Mouse (Mus musculus) 3T3-L1 (cell line): ENCODE measurements at regions not wholly inside any gene's neighbourhood (a gene's known extent, or its start where the extent isn't known, plus 50 kb on each side); places are given as distances from the start of the nearest gene placed in this dataset.

Experiments used
- DNase-seq: peaks from one replicate; pipeline ENCODE4 v3.0.0-alpha.2; 2015; ENCODE audit warnings: low read depth, low spot score

- no peak for DNase-seq
Observed at GRCm38 (mm10) chr7:71214500-71215055, 136.7 kb downstream of the Gm10295 start.

DNA sequence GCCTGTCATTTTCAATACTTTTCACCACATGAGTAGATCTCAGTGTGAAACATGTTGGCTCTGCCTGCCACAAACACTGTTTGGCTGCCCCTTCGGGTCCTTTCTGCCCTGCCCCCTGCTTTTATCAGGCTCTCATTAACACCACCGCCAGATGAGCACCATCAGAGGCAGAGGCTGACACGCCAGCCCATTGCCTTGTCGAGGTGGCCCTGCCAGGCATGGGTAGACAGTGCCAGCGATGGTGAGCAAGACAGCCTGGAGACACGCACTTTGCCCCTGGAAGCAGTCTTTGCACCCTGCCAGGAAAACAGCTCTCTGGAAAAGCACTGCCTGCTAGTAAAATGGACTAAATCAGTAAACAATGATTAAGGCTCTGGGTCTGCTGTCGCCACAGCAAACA, 158.2 kb downstream of the Gm10295 start:
- no peak for DNase-seq

GRCm38 (mm10) chr7:71190161-71190711, 161.0 kb downstream of the Gm10295 start:
- no peak for DNase-seq

DNA sequence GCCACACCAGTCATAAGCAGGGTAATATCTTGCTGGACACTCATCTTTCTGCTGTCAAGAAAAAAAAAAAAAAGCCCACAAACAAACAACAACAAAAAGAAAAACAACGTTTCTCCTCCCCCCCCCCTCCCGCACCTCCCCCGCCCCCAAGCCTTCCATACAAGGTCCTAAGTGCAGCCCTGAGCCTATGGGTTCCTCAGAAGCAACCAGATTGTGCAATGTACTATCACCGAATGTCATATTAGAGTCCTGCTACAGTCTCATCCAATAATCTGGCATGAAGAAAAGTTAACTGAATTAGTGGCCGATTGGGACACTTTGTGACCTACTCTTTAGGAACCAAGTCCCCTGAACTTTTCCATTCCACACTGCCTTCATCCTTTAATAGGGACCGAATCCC, 161.5 kb downstream of the Gm10295 start:
- no peak for DNase-seq

DNA sequence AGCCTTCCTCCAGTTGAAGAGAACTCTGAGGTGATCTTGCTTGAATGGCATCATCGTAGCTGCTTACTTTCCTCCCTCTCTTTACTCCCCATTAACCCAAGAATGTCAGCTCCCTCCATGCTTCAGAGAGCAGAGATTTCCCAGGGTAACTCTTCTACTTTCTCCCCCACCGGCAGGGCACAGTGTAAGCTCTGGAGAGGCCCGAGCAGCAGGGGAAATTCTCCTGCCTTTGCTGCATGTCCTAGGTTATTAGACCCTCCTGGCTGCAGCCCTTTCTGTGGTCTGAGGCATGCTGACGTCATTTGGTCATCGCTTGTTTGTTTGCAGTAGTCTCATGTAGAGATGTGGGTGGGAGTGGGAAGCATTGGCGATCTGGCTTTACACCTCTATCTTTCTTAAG, 163.2 kb downstream of the Gm10295 start:
- DNase-seq: no peak

- DNase-seq: no peak
Observed at GRCm38 (mm10) chr7:71174871-71175270, 176.4 kb downstream of the Gm10295 start.

- DNase-seq: no peak
Observed at GRCm38 (mm10) chr7:71139068-71139467, 212.2 kb downstream of the Gm10295 start.

DNA sequence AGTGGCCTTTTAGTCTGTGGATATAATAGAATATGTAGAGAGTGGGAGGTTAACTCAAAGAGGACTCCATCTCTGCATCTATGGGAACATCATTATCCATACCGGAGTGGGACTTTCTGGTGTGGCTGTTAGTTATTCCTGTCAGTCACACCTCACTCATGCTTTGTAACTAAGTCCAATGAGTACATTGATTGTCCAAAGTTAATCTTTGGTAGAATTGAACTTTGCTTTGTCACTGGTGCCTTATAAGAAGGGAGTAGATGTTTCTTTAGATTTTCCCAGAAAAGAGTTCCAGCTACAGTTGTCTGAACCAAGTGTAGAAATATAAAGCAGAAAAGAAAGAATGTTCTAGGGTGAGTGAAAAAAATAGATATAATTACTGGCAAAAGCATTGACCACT, 221.3 kb downstream of the Gm10295 start:
- DNase-seq: no peak

DNA sequence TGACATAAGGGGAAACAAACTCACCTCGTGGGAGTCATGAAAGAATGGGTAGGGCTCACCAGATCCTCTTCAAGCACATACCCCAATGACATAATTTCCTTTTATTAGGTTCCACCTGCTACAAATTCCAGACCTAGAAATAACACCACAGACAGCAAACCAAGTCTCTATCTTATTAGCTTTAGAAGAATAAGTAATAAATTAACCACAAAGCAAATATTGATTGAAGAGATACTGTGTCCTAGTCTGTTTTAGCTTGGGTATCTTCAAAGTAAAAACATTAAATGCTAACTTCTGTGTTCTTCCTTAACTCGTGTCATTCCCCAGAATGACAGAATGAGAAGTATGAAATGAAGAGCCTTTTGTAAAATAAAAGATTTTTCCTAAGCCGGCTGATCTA, 222.4 kb downstream of the Gm10295 start:
- no peak for DNase-seq

- no peak for DNase-seq
Observed at GRCm38 (mm10) chr7:71121453-71121852, 229.8 kb downstream of the Gm10295 start.

GRCm38 (mm10) chr7:71120975-71121374, 230.3 kb downstream of the Gm10295 start:
- no peak for DNase-seq

DNA sequence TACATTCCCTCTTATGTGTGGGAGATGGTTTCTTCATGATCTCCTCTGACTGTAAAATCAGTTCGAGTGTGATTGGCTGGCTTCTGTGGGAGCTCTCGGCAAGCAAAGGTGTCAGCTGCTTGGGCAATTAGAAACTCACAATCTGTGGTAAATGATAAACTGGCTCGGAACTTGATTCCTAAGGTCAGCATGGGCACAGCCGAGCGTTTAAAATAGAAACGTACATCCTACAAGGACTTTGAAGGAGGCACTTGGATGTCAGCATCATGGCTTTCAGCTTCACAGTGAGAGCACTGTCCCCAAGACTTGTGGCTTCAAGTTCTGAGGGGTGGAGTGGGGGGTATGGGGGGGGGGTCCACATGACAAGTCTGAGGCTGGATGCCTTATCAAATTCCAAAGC, 231.3 kb downstream of the Gm10295 start:
- no peak for DNase-seq

DNA sequence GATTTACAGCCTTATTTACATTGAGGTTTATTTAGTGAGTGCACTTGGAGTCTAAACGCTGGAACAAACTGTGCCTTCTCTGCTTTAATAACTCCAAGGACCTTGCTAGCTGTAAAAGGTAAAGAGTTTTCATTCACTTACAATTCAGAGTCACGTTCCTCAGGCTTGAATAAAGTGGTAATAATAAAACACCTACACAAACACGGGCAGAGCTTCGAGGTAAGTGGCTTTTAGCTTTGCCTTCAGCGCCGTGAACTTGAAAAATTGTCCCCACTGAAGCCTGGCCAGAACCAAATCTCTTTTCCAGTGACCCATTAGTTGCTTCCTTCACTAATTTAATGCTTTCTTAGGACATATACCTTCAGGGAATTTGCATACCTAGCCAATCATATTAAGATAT, 244.2 kb downstream of the Gm10295 start:
- no peak for DNase-seq

DNA sequence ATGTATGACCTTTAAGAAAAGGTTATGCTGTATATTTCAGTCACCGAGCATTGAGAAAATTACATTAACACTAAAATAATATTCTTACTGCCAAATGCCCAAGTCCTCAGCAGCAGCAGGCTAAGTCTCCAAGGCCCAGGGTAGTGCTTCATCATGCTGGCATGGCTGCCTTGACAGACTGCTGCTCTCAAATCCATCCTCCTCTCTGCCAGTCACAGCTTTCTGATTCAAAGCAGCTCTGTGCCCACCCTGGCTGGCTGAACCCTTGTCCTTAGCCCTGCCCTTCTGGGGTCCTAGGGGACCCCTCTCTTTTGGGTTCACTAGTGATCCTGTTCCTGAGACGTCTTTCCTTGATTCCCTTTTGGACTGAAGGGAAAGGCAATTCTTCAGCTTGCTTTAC, 251.0 kb downstream of the Gm10295 start:
- no peak for DNase-seq

GRCm38 (mm10) chr7:71098276-71098675, 253.0 kb downstream of the Gm10295 start:
- no peak for DNase-seq

GRCm38 (mm10) chr7:71093301-71093939, 257.9 kb downstream of the Gm10295 start:
- DNase-seq: peak; percentile 3

DNA sequence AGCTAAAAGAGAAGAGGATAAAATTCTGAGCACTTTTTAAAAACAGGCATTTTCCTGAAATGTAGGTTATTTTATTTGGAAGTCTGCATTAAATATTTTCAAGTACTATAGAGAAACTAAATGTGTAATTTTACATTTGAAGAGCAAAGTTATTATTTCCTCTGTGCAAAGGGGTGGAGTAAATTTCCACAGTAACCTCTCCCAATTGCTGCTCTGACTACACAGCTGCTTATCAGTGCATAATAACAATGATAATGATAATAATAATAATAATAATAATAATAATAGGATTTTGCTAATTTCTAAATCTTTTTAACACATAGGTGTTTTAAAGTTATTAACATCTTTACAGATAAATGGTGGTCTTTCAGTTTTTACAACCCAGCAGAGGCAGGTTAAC, 258.5 kb downstream of the Gm10295 start:
- DNase-seq: no peak

- DNase-seq: peak; percentile 89
Observed at GRCm38 (mm10) chr7:71092301-71092700, 259.0 kb downstream of the Gm10295 start.

DNA sequence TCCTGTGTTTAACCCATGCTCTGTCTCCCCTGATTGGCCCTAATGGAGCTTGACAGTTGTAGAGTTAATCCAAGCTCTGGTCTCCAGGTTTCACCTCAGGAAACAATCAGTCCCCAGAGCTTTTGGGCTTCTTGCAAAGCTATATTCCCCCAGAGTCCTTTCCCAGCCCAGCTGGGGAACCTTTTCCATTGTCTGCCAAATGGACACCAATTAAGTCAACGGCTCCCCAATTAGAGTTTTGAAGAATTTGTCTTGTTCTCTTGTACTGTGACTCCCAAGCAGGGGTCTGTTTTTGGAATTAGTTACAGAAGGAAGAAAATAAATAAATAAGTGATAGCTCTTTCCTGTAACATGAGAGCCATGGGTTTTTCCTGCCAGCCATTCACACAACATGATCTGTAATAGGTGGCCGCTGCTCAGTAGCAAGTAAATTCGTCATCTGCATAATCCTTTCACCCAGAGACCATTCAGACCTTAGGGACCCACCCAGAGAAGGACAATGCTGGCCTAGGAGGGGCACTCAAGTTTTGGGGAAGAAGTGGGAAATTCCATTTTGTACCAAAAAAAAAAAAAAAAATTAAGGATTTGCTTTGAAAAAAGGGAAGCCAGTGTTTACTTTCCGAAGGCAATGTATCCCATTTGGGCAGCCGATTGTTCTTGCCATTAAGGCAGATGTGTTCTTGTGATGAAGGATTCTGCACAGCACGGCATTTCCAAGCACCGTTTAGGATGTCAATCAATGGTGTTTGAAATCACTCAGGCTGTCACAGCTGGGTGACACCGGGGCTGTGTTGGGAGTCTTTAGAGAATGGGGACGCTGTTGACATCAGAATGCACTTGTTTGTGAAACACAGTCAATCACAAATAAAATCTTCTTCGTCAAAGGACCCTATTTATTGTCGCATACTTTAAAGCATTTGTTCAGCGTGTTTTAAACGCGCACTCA, 286.6 kb downstream of the Gm10295 start:
- no peak for DNase-seq

- DNase-seq: no peak
Observed at GRCm38 (mm10) chr7:71050825-71051224, 300.5 kb downstream of the Gm10295 start.

GRCm38 (mm10) chr7:71047201-71047600, 304.1 kb downstream of the Gm10295 start:
- no peak for DNase-seq

- DNase-seq: no peak
Observed at GRCm38 (mm10) chr7:71046596-71046995, 304.7 kb downstream of the Gm10295 start.
